Mouse (Mus musculus) lung, adult 18-20 months (tissue): ENCODE results near the gene Akr1cl.
A peak's percentile ranks its signal among the peaks of the same experiment; 100 is the strongest.
"Not testable (repeated sequence)": the region's sequence is repeated elsewhere in the genome, so short reads cannot be mapped to it uniquely, and the experiment has no call there.

Experiments
- DNase-seq, 2 experiments: peaks; one replicate each; pipeline ENCODE4 v3.0.0; 2022; ENCODE audit warnings: mixed read lengths in 2 of 2

Gene Akr1cl

DNA sequence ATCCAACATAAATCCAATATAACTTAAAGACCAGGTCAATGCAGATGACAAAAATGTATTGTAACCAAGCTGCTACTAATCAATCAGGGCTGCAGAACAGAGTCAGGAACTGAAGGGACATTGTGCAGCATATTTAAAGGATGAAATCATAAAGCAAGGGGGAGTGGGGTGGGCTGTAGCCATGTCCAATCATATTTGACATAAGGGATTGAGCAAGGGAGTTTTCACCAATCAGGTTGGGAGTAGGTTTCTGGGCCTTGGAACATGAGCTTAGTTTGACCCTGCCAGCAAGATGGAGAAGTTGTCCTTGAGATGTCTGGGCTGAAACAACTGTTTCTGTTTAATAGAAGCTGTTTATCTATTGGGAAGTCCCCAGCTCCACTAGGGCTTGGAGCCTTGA, at the start of gene Akr1cl:
Gene Akr1cl, minus strand, starts transcription at position 119 of the 400 bp plus-strand sequence.
- no peak for DNase-seq

DNA sequence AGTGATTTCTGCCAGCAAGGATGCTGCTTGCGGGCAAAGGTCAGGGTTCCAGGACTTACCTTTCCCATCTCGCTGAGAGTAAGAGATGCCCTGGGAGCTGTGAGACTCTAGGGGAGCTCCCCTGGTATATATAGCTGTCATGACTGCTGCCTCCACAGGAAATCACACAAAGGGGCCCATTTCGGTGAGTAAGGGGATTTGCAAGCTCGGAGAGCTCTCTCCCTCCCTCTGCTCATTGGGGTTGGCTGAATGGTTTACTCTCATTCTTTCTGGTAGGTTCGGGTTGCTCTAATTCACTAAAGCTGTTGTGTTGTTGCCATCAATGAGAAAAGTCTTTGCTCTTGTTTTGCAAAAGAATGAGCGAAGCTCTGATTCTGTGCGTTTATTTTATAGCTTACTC, 49.6 kb upstream of the Akr1cl start, which contains the start of gene Crygb:
Gene Crygb, minus strand, starts transcription at position 101 of the 400 bp plus-strand sequence.
- DNase-seq: no peak

DNA sequence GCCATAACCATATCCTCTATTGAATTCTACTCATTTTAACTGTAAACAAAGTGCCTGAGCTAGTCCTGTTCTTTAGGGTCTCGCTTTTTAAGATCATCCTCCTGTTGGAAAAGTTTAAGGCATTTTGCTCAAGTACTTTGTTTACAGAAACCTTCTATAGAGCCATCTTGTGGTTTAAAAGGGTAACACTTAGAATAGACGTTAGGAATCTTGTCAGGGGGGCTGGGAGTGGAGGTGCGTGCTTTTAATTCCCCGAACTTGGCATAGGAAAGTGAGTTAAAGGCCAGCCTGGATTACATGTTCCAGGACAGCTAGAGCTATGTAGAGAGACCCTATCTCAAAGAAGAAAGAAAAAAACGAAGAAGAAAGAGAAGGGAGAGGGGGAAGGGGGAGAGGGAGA, 43.0 kb upstream of the Akr1cl start:
- no peak for DNase-seq

DNA sequence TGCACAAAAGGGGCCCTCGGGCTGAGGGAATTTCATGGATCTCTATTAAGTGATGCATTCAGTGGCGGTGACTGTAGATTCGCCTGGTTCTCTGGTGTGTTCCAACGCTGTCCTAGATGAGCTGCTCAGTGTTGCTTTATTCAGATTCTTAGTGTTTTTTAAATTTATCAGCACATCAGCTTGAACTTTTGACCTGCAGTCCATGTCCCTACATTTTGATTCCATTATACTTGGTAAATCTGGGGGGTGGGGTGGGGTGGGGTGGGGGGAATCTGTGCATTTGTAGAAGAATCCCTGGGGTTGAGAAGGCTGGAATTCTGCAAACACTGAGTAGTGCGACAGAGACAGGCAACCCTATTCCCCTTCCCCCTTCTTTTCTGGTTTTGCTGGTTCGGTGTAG, 41.0 kb upstream of the Akr1cl start, which contains the start of gene Crygc:
Gene Crygc, minus strand, starts transcription at position 101 of the 400 bp plus-strand sequence.
- no peak for DNase-seq

DNA sequence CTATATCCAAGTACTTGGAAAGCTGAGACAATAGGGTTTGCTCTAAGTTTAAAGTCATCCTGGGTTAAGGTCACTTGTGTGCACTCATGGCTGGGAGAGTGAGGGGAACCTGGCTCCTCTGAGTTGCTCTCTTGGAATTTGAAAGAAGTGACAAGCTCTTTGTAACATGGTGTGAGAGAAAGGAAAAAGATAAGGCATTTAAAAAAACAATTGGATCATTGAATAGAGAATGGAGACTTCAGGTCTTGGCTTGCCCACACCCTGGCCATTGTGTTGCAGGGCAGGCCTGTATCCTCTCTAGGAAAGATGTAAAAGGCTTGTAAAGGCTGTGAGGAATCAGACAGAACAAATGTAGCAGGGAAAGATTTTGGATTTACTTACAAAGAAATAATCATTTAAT, 35.3 kb upstream of the Akr1cl start:
- no peak for DNase-seq

DNA sequence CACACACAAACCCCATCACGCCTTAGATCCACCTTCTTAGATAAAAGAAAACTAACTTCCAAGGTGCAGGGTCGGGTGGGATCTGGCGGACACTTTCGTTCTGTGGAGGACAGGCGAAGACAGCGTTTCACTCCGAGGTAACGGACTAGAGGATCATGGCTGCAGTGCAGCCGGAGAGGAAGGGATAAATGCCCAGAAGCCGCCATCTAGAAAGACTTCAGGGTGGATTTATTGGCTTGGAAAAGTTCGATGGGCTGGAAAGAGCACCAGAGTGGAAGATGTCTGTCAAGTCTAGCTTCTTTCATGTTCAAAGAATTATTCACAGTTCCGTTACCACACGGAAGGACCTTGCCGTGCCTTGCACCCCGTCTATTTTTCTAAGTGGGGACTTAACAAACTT, 31.6 kb upstream of the Akr1cl start:
- DNase-seq: no peak

DNA sequence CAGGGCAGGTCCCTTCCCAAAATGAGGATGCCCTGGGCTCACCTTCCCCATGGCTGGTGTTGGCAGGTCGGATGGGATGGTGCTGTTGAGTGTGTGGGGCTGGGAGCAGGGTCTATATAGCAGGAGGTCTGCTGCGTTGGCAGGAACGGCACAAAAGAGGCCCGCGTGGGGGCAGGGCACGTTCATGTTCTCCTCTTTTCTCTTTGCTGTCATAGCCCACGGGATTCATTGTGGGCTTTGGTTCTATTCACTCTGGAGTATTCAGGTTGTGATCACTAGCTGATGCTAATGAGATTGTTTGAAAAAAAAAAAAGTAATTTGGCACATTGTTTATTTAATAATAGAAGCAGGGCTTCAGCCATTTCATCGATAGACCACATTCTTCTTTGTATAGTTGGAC, 30.8 kb upstream of the Akr1cl start, which contains the start of gene Crygd:
Gene Crygd, minus strand, starts transcription at position 101 of the 400 bp plus-strand sequence.
- no peak for DNase-seq

DNA sequence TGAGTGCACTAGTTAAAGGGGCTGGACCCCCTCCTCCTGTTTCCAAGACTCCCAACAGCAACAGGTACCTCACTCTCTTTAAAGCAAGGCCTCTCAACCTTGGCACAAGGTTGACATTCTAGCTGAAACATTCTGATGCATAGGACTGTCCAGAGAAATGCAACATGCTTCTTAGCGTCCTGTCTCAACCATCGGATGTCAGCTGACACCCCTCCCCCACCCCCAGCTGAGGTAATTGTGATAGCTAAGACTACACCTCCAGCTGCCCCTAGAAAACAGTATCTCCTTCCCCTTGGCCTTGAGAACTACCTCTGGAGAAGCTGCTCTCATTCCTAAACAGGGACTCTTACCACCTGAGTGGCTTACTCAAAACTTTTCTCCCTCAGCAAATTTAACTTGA, 19.6 kb upstream of the Akr1cl start:
- DNase-seq: no peak

DNA sequence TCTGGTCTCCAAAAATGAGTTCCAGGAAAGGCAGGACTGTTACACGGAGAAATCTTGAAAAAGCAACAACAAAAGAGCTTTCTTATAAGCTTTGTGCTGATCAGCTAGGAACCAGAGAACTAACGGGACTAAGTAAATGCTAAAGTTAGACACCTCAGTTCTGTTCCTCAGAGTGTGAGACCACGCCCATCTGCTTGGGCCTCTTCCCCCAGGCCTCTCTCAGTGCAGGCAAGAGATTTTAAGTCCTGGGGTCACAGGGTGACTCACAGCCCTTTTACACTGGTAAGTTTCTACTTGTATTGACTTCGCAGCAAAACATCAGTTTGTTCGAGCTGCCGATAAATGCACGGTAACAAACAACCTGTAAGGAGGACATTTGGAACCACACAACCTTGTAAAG, 19.1 kb upstream of the Akr1cl start:
- no peak for DNase-seq

DNA sequence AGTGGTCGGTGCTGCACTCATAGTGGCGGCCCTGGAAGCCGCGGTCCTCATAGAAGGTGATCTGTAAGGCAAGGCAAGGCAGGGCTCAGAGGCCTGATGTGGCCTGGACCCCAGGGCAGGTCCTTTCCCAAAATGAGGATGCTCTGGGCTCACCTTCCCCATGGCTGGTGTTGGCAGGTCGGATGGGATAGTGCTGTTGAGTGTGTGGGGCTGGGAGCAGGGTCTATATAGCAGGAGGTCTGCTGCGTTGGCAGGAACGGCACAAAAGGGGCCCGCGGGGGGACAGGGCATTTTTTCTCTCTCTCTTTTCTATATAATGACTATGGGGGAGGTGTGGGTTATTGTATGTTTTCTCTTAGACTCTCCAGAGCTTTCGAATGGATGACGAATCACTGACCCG, 18.4 kb upstream of the Akr1cl start, which contains the start of gene Cryge:
Gene Cryge, minus strand, starts transcription at position 198 of the 400 bp plus-strand sequence.
- not testable (repeated sequence) for DNase-seq

DNA sequence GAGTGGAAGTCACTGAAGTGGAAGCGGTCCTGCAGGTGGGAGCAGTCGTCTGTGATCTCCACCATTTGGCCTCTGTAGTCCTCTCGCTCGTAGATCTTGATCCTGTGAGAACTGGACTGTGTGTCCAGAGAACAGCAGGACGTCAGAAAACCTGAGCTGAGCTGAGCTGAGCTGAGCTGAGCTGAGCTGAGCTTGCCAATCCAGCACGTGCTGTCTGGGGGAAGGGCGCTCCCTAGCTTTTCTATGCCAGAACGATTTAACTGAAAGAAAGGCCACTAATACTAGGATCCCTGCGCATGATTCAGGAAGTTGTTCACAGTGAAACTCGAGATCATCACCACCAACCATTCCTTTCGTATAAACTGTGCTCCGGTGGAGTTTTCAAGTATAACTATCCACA, 16.2 kb upstream of the Akr1cl start:
- peak in 1 of 2 experiments; percentile 7 for DNase-seq

DNA sequence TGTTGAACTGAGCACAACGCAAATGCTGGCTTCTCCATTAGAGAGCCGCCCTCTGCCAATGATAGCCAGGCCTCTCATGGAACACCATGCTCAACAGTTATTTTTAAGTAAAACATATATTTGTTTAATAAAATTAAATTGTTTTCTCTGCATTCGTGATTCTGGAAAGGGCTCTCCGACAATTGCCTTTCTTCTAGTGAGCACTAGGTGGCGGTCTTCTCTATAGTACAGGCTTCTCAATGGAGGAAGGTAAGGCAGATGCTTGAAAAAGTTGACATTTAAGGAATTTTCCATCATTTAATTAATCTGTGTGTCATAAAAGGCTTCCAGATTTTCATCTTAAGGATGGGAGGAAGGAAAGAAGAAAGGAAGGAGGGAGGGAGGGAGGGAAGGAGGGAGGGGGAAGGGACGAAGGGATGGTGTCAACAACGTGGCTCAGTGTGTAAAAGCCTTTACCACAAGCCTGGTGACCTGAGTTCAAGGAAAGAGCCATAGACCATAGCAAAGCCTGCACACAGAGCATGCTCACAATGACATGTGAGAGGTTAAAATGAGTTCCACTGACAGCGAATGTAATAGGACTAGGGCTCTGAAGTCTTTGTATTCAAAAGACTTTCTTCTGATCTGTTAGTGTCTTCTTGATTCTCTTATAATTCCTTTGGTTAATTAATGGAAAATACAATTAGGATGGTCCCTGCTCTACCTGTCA, 14.0 kb upstream of the Akr1cl start:
- DNase-seq: peak; percentile 6 to 16

DNA sequence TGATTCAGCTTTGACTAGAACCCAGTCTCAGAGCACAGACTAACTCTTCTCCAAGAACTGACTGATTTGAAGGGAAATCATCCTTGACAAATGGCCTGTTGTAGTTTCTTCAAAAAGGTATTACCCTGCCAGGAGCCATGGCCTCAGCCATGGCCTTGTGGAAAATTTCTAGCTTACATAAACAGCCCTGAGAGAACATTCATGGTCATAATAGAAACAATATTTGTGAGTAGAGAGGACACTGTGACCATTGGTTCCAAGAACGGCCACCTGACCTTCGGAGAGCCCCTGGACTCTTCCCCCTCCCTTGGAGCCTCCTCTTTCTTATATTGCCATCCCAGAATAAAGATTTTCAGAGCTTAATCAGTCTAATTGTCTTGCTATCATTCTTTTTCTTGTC, 10.9 kb upstream of the Akr1cl start:
- DNase-seq: no peak

DNA sequence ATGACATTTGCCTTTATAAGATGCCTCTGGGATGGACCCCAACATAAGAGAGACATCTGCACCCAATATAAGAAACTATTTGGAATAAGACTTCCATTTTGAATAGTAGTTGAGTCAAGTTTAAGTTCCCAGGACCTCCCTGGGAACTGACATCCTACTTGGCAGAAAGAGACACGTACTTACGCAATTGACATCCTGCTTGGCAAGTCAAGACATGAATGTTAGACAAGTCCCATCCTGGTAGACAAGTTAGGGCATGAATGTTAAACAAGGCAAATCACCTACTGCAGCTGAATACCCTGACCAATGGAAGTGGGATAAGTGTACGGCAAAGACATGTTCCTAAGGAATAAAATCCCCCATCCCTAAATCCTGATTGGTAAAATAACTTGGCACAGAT, 9.3 kb upstream of the Akr1cl start:
- peak in 1 of 2 experiments; percentile 10 for DNase-seq

DNA sequence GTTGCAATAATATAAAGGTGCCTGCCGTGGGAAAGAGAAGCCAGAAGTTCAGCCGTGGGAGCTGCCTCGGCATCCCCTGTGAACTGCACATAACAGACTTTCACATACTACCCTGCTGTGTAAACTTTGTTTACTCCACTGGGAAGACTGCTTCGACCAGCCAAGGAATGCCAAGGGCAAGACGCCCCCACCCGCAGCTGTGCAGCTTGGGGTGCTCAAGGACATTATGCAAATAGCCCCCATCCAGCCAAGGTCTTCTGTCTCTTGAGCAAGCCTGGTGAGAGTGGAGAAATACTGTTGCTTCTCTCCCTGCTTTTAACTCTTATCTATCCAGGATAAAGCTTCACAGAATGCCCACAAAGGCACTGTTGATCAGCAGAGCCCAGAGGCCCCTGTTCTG, 8.2 kb upstream of the Akr1cl start:
- peak in 1 of 2 experiments; percentile 15 for DNase-seq

DNA sequence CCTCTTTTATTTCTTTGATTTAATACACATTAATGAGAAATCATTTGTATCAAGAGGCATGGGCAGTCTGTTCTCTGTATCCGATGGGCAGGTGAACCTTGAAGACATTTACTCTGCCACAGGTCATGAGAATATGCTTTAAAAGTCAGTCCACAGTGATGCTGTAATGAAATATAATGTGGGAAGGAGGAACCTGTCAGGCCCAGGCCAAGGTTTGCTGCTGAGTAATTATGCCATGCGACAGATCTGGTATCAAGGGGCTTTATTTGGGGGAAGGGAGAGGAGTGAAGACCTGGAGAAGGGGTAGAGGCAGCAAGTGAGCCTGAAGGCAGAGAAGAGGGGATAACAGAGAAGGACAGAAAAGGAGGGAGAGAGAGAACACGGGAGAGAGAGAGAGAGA, 7.1 kb upstream of the Akr1cl start:
- DNase-seq: no peak

DNA sequence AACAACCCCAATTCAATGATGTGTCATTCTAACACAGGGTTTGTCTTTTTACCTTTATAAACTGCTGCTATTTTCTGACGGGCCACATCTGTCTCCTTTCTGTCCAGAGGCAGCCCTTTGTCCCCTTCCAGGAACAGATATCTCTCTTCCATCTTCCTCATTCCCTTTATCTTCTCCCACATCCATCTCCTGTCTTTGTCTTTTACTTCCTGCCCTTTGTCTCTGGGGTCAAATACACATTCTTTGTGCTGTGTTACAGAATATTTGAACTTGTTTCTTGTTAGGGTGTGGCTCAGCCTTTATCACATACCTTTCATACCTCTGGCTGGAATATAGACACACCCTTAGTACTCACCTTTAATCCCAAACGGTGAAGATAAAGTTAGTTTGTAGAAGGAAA, 5.0 kb upstream of the Akr1cl start:
- DNase-seq: no peak

DNA sequence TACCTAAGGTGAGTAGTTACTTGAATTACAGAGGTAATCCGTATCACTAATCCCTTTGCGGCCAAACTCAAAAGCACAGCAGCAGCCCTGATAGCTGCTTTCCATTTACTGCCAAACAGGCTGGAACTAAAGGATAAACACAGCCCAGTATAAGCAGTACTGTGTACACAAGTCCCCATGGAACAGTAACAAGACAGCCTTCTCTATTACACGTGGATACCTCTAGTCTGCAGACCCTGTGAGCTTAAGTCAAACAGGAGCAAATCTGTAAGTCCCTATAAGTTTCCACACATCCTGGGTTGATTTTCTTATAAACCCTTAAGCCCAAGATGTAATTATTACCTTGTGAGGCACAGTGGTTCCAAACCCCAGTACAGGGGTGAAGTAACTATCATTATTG, 3.0 kb upstream of the Akr1cl start:
- no peak for DNase-seq

DNA sequence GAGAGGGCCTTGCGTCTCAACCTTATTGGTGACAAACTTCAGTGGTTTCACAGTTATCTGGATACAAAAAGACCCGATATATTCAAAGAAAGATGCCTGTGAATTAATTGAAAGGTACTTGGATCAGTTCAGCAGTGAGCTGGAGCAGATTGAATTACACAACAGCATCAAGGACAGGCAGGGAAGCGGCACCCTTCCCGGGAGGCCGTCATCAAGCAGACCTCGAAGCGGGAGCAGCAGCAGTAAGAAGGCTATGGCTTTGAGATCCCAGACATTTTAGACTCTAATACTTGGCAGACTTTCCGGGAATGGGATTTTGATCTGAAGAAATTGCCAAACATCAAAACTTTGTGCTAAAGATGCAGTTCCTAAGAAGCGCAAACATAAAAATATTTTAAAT, 4.4 kb downstream of the Akr1cl start:
- DNase-seq: no peak

DNA sequence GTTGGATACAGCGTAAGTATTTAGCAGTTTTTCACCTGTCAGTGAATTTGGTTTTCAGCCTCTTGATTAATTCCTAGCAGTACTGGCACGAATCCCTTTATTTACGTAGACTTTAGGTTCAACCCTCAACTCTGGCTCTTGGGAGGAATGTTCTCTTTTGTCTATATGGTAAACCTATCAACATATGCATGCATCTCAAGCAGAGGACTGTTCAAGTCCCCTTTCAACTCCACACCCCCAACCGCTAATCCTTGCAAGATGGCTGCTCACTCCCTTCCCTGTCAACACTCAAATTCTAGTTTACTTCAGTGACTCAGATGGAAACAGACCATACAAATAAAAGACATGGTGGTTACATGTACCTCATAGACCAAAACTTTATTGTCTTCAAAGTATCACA, 19.8 kb downstream of the Akr1cl start:
- DNase-seq: no peak

DNA sequence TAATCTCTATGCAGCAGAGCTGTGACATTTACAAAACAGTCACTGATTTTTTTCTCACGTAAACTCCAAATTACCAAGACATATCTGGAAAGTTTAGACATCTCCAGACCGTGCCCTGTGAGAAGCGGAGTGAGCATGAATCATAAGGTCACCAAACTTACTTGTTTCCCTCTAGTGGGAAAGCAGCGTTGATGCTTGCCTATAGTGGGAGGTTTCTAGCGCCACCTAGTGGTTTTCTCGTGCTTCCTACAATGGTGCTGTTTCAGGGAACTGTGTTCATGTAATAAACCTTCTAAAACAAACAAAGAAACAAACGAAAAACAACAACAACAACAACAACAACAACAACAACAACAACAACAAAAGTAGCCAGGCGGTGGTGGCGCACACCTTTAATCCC, 22.4 kb downstream of the Akr1cl start:
- DNase-seq: peak; percentile 42 to 65

DNA sequence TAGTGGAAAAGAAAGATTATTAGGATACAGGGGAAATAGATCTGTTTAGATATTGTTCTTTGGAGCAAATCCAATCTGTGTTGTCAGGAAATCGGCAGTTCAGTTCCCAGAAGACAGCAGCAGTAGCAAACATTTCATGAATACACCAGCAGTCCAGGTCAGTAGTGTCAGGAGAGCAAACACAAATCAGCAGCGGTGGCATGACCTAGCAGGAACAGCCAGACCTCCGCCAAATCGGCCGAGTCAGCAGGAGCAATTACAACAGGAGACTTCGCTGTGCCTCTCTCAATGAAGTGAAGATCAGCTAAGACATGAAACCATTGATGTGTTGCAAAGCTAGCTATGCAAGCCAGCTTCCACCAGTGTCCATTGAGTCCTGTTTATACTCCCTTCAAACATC, 27.0 kb downstream of the Akr1cl start:
- no peak for DNase-seq

DNA sequence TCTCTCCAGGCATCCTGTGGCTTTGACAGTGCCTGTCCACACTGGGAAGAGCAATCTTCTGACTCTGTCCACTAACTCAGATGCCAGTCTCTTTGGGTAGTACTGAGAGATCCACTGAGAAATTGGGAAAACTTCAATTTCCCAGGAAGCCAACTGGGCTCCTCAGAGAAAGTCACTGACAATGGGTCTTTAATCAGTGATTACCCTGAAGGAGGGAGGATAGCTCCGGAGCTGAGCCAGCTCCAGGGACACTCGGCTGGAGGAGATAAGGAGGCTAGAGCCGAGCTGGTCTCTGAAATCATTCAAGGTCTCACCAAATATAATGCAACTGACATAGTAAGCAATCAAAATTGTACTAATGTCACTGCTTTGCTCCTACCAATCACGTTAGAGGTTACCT, 28.0 kb downstream of the Akr1cl start:
- DNase-seq: no peak

DNA sequence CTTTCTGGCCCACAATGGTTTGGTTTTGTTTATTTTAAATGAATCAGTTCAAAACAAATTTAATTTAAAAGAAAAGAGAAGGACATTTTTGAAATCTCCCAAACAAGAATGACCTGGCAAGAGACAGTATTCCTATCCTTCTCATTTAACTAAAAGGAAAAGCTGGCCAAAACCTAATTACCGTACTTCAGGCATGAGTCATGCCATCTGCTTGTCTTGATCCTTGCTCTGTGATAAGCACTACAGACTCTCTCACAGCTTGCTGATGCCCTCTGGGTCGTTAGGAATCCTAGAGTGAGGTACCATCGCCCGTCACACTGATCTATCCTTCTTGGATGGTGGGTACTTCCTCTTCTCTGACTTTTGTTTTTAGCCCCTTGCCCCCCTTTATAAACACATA, 39.4 kb downstream of the Akr1cl start:
- DNase-seq: no peak

DNA sequence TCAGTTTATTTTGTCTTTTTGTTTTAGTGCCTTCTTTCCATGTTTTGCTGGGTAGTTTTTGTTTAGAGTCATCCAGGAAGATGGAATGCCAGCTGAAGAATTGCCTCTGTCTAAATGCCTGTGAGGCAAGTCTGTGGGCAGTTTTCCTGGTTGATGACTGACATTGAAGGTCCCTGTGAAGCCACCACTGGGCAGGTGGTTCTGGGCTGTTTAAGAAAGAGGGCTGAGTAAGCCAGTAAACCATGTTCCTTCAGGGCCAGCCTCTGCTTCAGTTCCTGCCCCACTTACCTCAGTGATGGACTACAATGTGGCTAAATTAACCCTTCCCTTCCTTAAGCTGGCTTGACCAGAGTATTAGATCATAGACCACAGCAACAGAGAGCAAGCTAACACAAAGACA, 44.4 kb downstream of the Akr1cl start:
- no peak for DNase-seq
